Mouse (Mus musculus): Measurements from ENCODE around the gene Mmd. TPM values are rescaled to one million over a fixed set of nuclear protein-coding genes. Genes with fewer than 3 reads are reported as not detected.

Gene Mmd
- polyA plus RNA-seq, 1 experiment from 2014 or later: 47.7 TPM

- no peak overlapping the region for H3K4me3 ChIP-seq (ENCODE audit: low read length)
- ATAC-seq: no peak
- H3K9me3 ChIP-seq (ENCODE audit: control insufficient read depth, low read length): no peaks in the 10 kb centered on the region
- H3K4me2 ChIP-seq (ENCODE audit: low read depth, low read length): no peak overlapping the region
- no peaks in the 10 kb centered on the region for H3K36me3 ChIP-seq (ENCODE audit: control insufficient read depth, insufficient read depth, low read length)
- H3K27ac ChIP-seq (ENCODE audit: low read length): 0 out of 2 replicates have a peak overlapping the region, but pooled peaks have one; percentile 46
- H3K27me3 ChIP-seq (replicated peaks; ENCODE audit: control insufficient read depth, insufficient read depth, low read length): no peaks in the 10 kb centered on the region
- H3K9ac ChIP-seq (ENCODE audit: low read depth, low read length): no peak overlapping the region
- peaks cover 26% of the 10 kb centered on the region for H3K4me1 ChIP-seq (ENCODE audit: control insufficient read depth, insufficient read depth, low read length)
Observed at GRCm38 (mm10) chr11:90229800-90230199, 19.5 kb upstream of the Mmd start.

- no peak for ATAC-seq
- H3K36me3 ChIP-seq (ENCODE audit: control insufficient read depth, insufficient read depth, low read length): no peaks in the 10 kb centered on the region
Observed at GRCm38 (mm10) chr11:90230671-90231070, 18.6 kb upstream of the Mmd start.

GRCm38 (mm10) chr11:90231631-90232030 lies 17.6 kb upstream of the Mmd start:
- ATAC-seq: peak; percentile 90

More at GRCm38 (mm10) chr11:90230671-90231070, 18.6 kb upstream of the Mmd start:
- Histone ChIP-seq H3K27me3 (replicated peaks; ENCODE audit: control insufficient read depth, insufficient read depth, low read length) (no peaks in the 10 kb centered on the region), H3K4me1 (ENCODE audit: control insufficient read depth, insufficient read depth, low read length) (peaks cover 22% of the 10 kb centered on the region), H3K4me3 (ENCODE audit: low read length) (no peak overlapping the region), H3K4me2 (ENCODE audit: low read depth, low read length) (no peak overlapping the region), H3K9ac (ENCODE audit: low read depth, low read length) (no peak overlapping the region), H3K27ac (ENCODE audit: low read length) (peak overlapping the region; percentile 46), H3K9me3 (ENCODE audit: control insufficient read depth, low read length) (no peaks in the 10 kb centered on the region)
- WGBS: 49% methylated on average over 2 of the region's 2 CpGs

GRCm38 (mm10) chr11:90232685-90233084 lies 16.6 kb upstream of the Mmd start:
- Histone ChIP-seq H3K27ac (ENCODE audit: low read length) (no peak overlapping the region), H3K4me1 (ENCODE audit: control insufficient read depth, insufficient read depth, low read length) (peaks cover 22% of the 10 kb centered on the region), H3K36me3 (ENCODE audit: control insufficient read depth, insufficient read depth, low read length) (no peaks in the 10 kb centered on the region), H3K27me3 (replicated peaks; ENCODE audit: control insufficient read depth, insufficient read depth, low read length) (no peaks in the 10 kb centered on the region), H3K9ac (ENCODE audit: low read depth, low read length) (no peak overlapping the region), H3K4me3 (ENCODE audit: low read length) (no peak overlapping the region), H3K4me2 (ENCODE audit: low read depth, low read length) (no peak overlapping the region), H3K9me3 (ENCODE audit: control insufficient read depth, low read length) (no peaks in the 10 kb centered on the region)
- WGBS: 15% methylated on average over 4 of the region's 4 CpGs
- ATAC-seq: peak; percentile 12; the same call in 1 of the 2 replicates

More at GRCm38 (mm10) chr11:90231631-90232030, 17.6 kb upstream of the Mmd start:
- Histone ChIP-seq H3K9me3 (ENCODE audit: control insufficient read depth, low read length) (no peaks in the 10 kb centered on the region), H3K27ac (ENCODE audit: low read length) (peak overlapping the region; percentile 50; the same call in 1 of the 2 replicates), H3K4me1 (ENCODE audit: control insufficient read depth, insufficient read depth, low read length) (peaks cover 22% of the 10 kb centered on the region), H3K9ac (ENCODE audit: low read depth, low read length) (no peak overlapping the region), H3K36me3 (ENCODE audit: control insufficient read depth, insufficient read depth, low read length) (no peaks in the 10 kb centered on the region), H3K27me3 (replicated peaks; ENCODE audit: control insufficient read depth, insufficient read depth, low read length) (no peaks in the 10 kb centered on the region), H3K4me3 (ENCODE audit: low read length) (no peak overlapping the region), H3K4me2 (ENCODE audit: low read depth, low read length) (no peak overlapping the region)
- 18% methylated on average over 2 of the region's 2 CpGs for WGBS

- peaks cover 18% of the 10 kb centered on the region for H3K4me1 ChIP-seq (ENCODE audit: control insufficient read depth, insufficient read depth, low read length)
- WGBS: 86% methylated on average over 5 of the region's 5 CpGs
- no peak overlapping the region for H3K4me2 ChIP-seq (ENCODE audit: low read depth, low read length)
- ATAC-seq: no peak
- H3K9ac ChIP-seq (ENCODE audit: low read depth, low read length): no peak overlapping the region
- H3K27ac ChIP-seq (ENCODE audit: low read length): no peak overlapping the region
- no peak overlapping the region for H3K4me3 ChIP-seq (ENCODE audit: low read length)
- H3K27me3 ChIP-seq (replicated peaks; ENCODE audit: control insufficient read depth, insufficient read depth, low read length): no peaks in the 10 kb centered on the region
- no peaks in the 10 kb centered on the region for H3K36me3 ChIP-seq (ENCODE audit: control insufficient read depth, insufficient read depth, low read length)
- no peaks in the 10 kb centered on the region for H3K9me3 ChIP-seq (ENCODE audit: control insufficient read depth, low read length)
Observed at GRCm38 (mm10) chr11:90235221-90235620, 14.0 kb upstream of the Mmd start.

GRCm38 (mm10) chr11:90237616-90238015 lies 11.6 kb upstream of the Mmd start:
- Histone ChIP-seq H3K36me3 (ENCODE audit: control insufficient read depth, insufficient read depth, low read length) (no peaks in the 10 kb centered on the region), H3K4me3 (ENCODE audit: low read length) (no peak overlapping the region), H3K27ac (ENCODE audit: low read length) (no peak overlapping the region), H3K9ac (ENCODE audit: low read depth, low read length) (no peak overlapping the region), H3K9me3 (ENCODE audit: control insufficient read depth, low read length) (no peaks in the 10 kb centered on the region), H3K4me1 (ENCODE audit: control insufficient read depth, insufficient read depth, low read length) (peaks cover under 1% of the 10 kb centered on the region; the same call in 1 of the 2 replicates), H3K27me3 (replicated peaks; ENCODE audit: control insufficient read depth, insufficient read depth, low read length) (no peaks in the 10 kb centered on the region), H3K4me2 (ENCODE audit: low read depth, low read length) (no peak overlapping the region)
- no peak for ATAC-seq
- WGBS: 73% methylated on average over 5 of the region's 5 CpGs

- H3K4me3 ChIP-seq (ENCODE audit: low read length): no peak overlapping the region
- 38% methylated on average over 2 of the region's 2 CpGs for WGBS
- no peak overlapping the region for H3K4me2 ChIP-seq (ENCODE audit: low read depth, low read length)
- no peaks in the 10 kb centered on the region for H3K27me3 ChIP-seq (replicated peaks; ENCODE audit: control insufficient read depth, insufficient read depth, low read length)
- no peaks in the 10 kb centered on the region for H3K9me3 ChIP-seq (ENCODE audit: control insufficient read depth, low read length)
- no peaks in the 10 kb centered on the region for H3K36me3 ChIP-seq (ENCODE audit: control insufficient read depth, insufficient read depth, low read length)
- no peak overlapping the region for H3K9ac ChIP-seq (ENCODE audit: low read depth, low read length)
- H3K4me1 ChIP-seq (ENCODE audit: control insufficient read depth, insufficient read depth, low read length): no peaks in the 10 kb centered on the region
- no peak for ATAC-seq
- no peak overlapping the region for H3K27ac ChIP-seq (ENCODE audit: low read length)
Observed at GRCm38 (mm10) chr11:90238657-90239056, 10.6 kb upstream of the Mmd start.

GRCm38 (mm10) chr11:90240652-90241330 lies 8.5 kb upstream of the Mmd start:
- 29% methylated on average over 6 of the region's 6 CpGs for WGBS
- H3K9ac ChIP-seq (ENCODE audit: low read depth, low read length): no peak overlapping the region
- H3K4me1 ChIP-seq (ENCODE audit: control insufficient read depth, insufficient read depth, low read length): no peaks in the 10 kb centered on the region
- no peak overlapping the region for H3K27ac ChIP-seq (ENCODE audit: low read length)
- H3K36me3 ChIP-seq (ENCODE audit: control insufficient read depth, insufficient read depth, low read length): no peaks in the 10 kb centered on the region
- ATAC-seq: peak; percentile 50
- H3K27me3 ChIP-seq (replicated peaks; ENCODE audit: control insufficient read depth, insufficient read depth, low read length): no peaks in the 10 kb centered on the region
- no peak overlapping the region for H3K4me2 ChIP-seq (ENCODE audit: low read depth, low read length)
- no peak overlapping the region for H3K4me3 ChIP-seq (ENCODE audit: low read length)
- no peaks in the 10 kb centered on the region for H3K9me3 ChIP-seq (ENCODE audit: control insufficient read depth, low read length)

GRCm38 (mm10) chr11:90241874-90242273 lies 7.4 kb upstream of the Mmd start:
- no peak for ATAC-seq
- Histone ChIP-seq H3K9me3 (ENCODE audit: control insufficient read depth, low read length) (no peaks in the 10 kb centered on the region), H3K27me3 (replicated peaks; ENCODE audit: control insufficient read depth, insufficient read depth, low read length) (no peaks in the 10 kb centered on the region), H3K4me3 (ENCODE audit: low read length) (no peak overlapping the region), H3K4me2 (ENCODE audit: low read depth, low read length) (no peak overlapping the region), H3K9ac (ENCODE audit: low read depth, low read length) (no peak overlapping the region), H3K27ac (ENCODE audit: low read length) (no peak overlapping the region), H3K36me3 (ENCODE audit: control insufficient read depth, insufficient read depth, low read length) (no peaks in the 10 kb centered on the region), H3K4me1 (ENCODE audit: control insufficient read depth, insufficient read depth, low read length) (no peaks in the 10 kb centered on the region)
- 80% methylated on average over 2 of the region's 2 CpGs for WGBS

- Histone ChIP-seq H3K4me1 (ENCODE audit: control insufficient read depth, insufficient read depth, low read length) (no peaks in the 10 kb centered on the region), H3K4me2 (ENCODE audit: low read depth, low read length) (no peak overlapping the region), H3K27ac (ENCODE audit: low read length) (no peak overlapping the region), H3K9ac (ENCODE audit: low read depth, low read length) (no peak overlapping the region), H3K27me3 (replicated peaks; ENCODE audit: control insufficient read depth, insufficient read depth, low read length) (no peaks in the 10 kb centered on the region), H3K9me3 (ENCODE audit: control insufficient read depth, low read length) (no peaks in the 10 kb centered on the region), H3K4me3 (ENCODE audit: low read length) (no peak overlapping the region), H3K36me3 (ENCODE audit: control insufficient read depth, insufficient read depth, low read length) (no peaks in the 10 kb centered on the region)
- no peak for ATAC-seq
- 91% methylated on average over 2 of the region's 2 CpGs for WGBS
Observed at GRCm38 (mm10) chr11:90243300-90243699, 6.0 kb upstream of the Mmd start.

Measured in intestine, embryonic 16.5 days (tissue).